Mouse (Mus musculus): ENCODE results near the gene Zfp146. TPM values are rescaled to one million over a fixed set of nuclear protein-coding genes. Genes with fewer than 3 reads are reported as not detected.
A peak's percentile ranks its signal among the peaks of the same experiment; 100 is the strongest.

Zfp146 gene
- polyA plus RNA-seq, 1 experiment from 2014 or later: 16.6 TPM

- peak; percentile 95 for DNase-seq (ENCODE audit: low spot score, missing footprints)
- WGBS: 0% methylated on average over 26 of the region's 26 CpGs
- H3K27me3 ChIP-seq (ENCODE audit: control insufficient read depth, insufficient read depth, low read length): no peaks in the 10 kb centered on the region
Observed at GRCm38 (mm10) chr7:30194101-30194831, 24.7 kb upstream of the Zfp146 start.

GRCm38 (mm10) chr7:30193581-30194100 is 24.1 kb upstream of the Zfp146 start:
- Histone ChIP-seq H3K4me3 (ENCODE audit: low read depth, low read length) (peak overlapping the region; percentile 64), H3K36me3 (ENCODE audit: control insufficient read depth, insufficient read depth, low read length) (no peaks in the 10 kb centered on the region; the same call in 1 of the 2 replicates), H3K9ac (ENCODE audit: low read length) (peak overlapping the region; percentile 69), H3K27ac (ENCODE audit: low read depth, low read length) (peak overlapping the region; percentile 25; the same call in 1 of the 2 replicates), H3K4me2 (peak overlapping the region; percentile 85), H3K9me3 (ENCODE audit: control insufficient read depth, low read length) (no peaks in the 10 kb centered on the region), H3K4me1 (ENCODE audit: control insufficient read depth, insufficient read depth, low read length) (peaks cover 14% of the 10 kb centered on the region), H3K27me3 (ENCODE audit: control insufficient read depth, insufficient read depth, low read length) (no peaks in the 10 kb centered on the region)
- WGBS: 1% methylated on average over 26 of the region's 26 CpGs
- ATAC-seq (ENCODE audit: low FRiP score): peak; percentile 59
- peak; percentile 93 for DNase-seq (ENCODE audit: low spot score, missing footprints)

More at GRCm38 (mm10) chr7:30194101-30194831, 24.7 kb upstream of the Zfp146 start:
- Histone ChIP-seq H3K36me3 (ENCODE audit: control insufficient read depth, insufficient read depth, low read length) (no peaks in the 10 kb centered on the region; the same call in 1 of the 2 replicates), H3K9me3 (ENCODE audit: control insufficient read depth, low read length) (no peaks in the 10 kb centered on the region), H3K4me3 (ENCODE audit: low read depth, low read length) (peak overlapping the region; percentile 64), H3K4me1 (ENCODE audit: control insufficient read depth, insufficient read depth, low read length) (peaks cover 14% of the 10 kb centered on the region), H3K27ac (ENCODE audit: low read depth, low read length) (peak overlapping the region; percentile 25), H3K9ac (ENCODE audit: low read length) (peak overlapping the region; percentile 69), H3K4me2 (peak overlapping the region; percentile 85)
- peak; percentile 35 for ATAC-seq (ENCODE audit: low FRiP score)

GRCm38 (mm10) chr7:30193013-30193412 is 23.5 kb upstream of the Zfp146 start:
- DNase-seq (ENCODE audit: low spot score, missing footprints): no peak
- Histone ChIP-seq H3K36me3 (ENCODE audit: control insufficient read depth, insufficient read depth, low read length) (peaks cover 3% of the 10 kb centered on the region; the same call in 1 of the 2 replicates), H3K4me3 (ENCODE audit: low read depth, low read length) (peak overlapping the region; percentile 64), H3K9ac (ENCODE audit: low read length) (peak overlapping the region; percentile 69; the same call in 1 of the 2 replicates), H3K4me2 (peak overlapping the region; percentile 85), H3K9me3 (ENCODE audit: control insufficient read depth, low read length) (no peaks in the 10 kb centered on the region), H3K27ac (ENCODE audit: low read depth, low read length) (no peak overlapping the region), H3K27me3 (ENCODE audit: control insufficient read depth, insufficient read depth, low read length) (no peaks in the 10 kb centered on the region), H3K4me1 (ENCODE audit: control insufficient read depth, insufficient read depth, low read length) (peaks cover 14% of the 10 kb centered on the region)
- ATAC-seq (ENCODE audit: low FRiP score): no peak
- WGBS: 20% methylated on average over 9 of the region's 9 CpGs

GRCm38 (mm10) chr7:30192088-30192487 is 22.5 kb upstream of the Zfp146 start:
- no peaks in the 10 kb centered on the region for H3K27me3 ChIP-seq (ENCODE audit: control insufficient read depth, insufficient read depth, low read length)
- peaks cover 9% of the 10 kb centered on the region; the same call in 1 of the 2 replicates for H3K36me3 ChIP-seq (ENCODE audit: control insufficient read depth, insufficient read depth, low read length)
- H3K4me3 ChIP-seq (ENCODE audit: low read depth, low read length): no peak overlapping the region
- DNase-seq (ENCODE audit: low spot score, missing footprints) (no peak), ATAC-seq (ENCODE audit: low FRiP score) (no peak)
- peaks cover 14% of the 10 kb centered on the region for H3K4me1 ChIP-seq (ENCODE audit: control insufficient read depth, insufficient read depth, low read length)
- WGBS: 90% methylated on average over 12 of the region's 12 CpGs
- no peak overlapping the region for H3K4me2 ChIP-seq
- no peaks in the 10 kb centered on the region for H3K9me3 ChIP-seq (ENCODE audit: control insufficient read depth, low read length)
- H3K27ac ChIP-seq (ENCODE audit: low read depth, low read length): no peak overlapping the region
- no peak overlapping the region for H3K9ac ChIP-seq (ENCODE audit: low read length)

- WGBS: 86% methylated on average over 4 of the region's 4 CpGs
Observed at GRCm38 (mm10) chr7:30189116-30189491, 19.6 kb upstream of the Zfp146 start.

GRCm38 (mm10) chr7:30188344-30189115 is 19.0 kb upstream of the Zfp146 start:
- no peak for DNase-seq (ENCODE audit: low spot score, missing footprints)
- H3K4me2 ChIP-seq: no peak overlapping the region
- H3K27ac ChIP-seq (ENCODE audit: low read depth, low read length): no peak overlapping the region
- no peaks in the 10 kb centered on the region for H3K27me3 ChIP-seq (ENCODE audit: control insufficient read depth, insufficient read depth, low read length)
- no peaks in the 10 kb centered on the region for H3K9me3 ChIP-seq (ENCODE audit: control insufficient read depth, low read length)
- 89% methylated on average over 12 of the region's 12 CpGs for WGBS
- ATAC-seq (ENCODE audit: low FRiP score): no peak
- H3K4me1 ChIP-seq (ENCODE audit: control insufficient read depth, insufficient read depth, low read length): peaks cover 15% of the 10 kb centered on the region
- H3K4me3 ChIP-seq (ENCODE audit: low read depth, low read length): no peak overlapping the region
- H3K9ac ChIP-seq (ENCODE audit: low read length): no peak overlapping the region
- H3K36me3 ChIP-seq (ENCODE audit: control insufficient read depth, insufficient read depth, low read length): peaks cover 14% of the 10 kb centered on the region

More at GRCm38 (mm10) chr7:30189116-30189491, 19.6 kb upstream of the Zfp146 start:
- Histone ChIP-seq H3K4me1 (ENCODE audit: control insufficient read depth, insufficient read depth, low read length) (peaks cover 13% of the 10 kb centered on the region), H3K36me3 (ENCODE audit: control insufficient read depth, insufficient read depth, low read length) (peaks cover 14% of the 10 kb centered on the region), H3K4me2 (no peak overlapping the region), H3K4me3 (ENCODE audit: low read depth, low read length) (no peak overlapping the region), H3K9me3 (ENCODE audit: control insufficient read depth, low read length) (no peaks in the 10 kb centered on the region), H3K27me3 (ENCODE audit: control insufficient read depth, insufficient read depth, low read length) (no peaks in the 10 kb centered on the region), H3K27ac (ENCODE audit: low read depth, low read length) (no peak overlapping the region), H3K9ac (ENCODE audit: low read length) (no peak overlapping the region)
- DNase-seq (ENCODE audit: low spot score, missing footprints): no peak
- no peak for ATAC-seq (ENCODE audit: low FRiP score)

GRCm38 (mm10) chr7:30184641-30185348 is 15.2 kb upstream of the Zfp146 start:
- WGBS: 73% methylated on average over 13 of the region's 13 CpGs

GRCm38 (mm10) chr7:30183879-30184289 is 14.3 kb upstream of the Zfp146 start, which contains the start of gene Cox7a1:
TSS of gene Cox7a1 (plus strand) at chr7:30184144.
- 1% methylated on average over 11 of the region's 11 CpGs for WGBS
- H3K36me3 ChIP-seq (ENCODE audit: control insufficient read depth, insufficient read depth, low read length): peaks cover 14% of the 10 kb centered on the region
- H3K4me1 ChIP-seq (ENCODE audit: control insufficient read depth, insufficient read depth, low read length): peaks cover 6% of the 10 kb centered on the region
- H3K9me3 ChIP-seq (ENCODE audit: control insufficient read depth, low read length): no peaks in the 10 kb centered on the region
- no peaks in the 10 kb centered on the region for H3K27me3 ChIP-seq (ENCODE audit: control insufficient read depth, insufficient read depth, low read length)
- peak within 1 kb of the TSS; percentile 18; the same call in 1 of the 2 replicates for H3K4me3 ChIP-seq (ENCODE audit: low read depth, low read length)
- H3K4me2 ChIP-seq: peak within 1 kb of the TSS; percentile 41
- no peak within 1 kb of the TSS for H3K27ac ChIP-seq (ENCODE audit: low read depth, low read length)
- DNase-seq (ENCODE audit: low spot score, missing footprints) (peak; percentile 95), ATAC-seq (ENCODE audit: low FRiP score) (peak; percentile 70)
- H3K9ac ChIP-seq (ENCODE audit: low read length): peak within 1 kb of the TSS; percentile 1; the same call in 1 of the 2 replicates

More at GRCm38 (mm10) chr7:30184641-30185348, 15.2 kb upstream of the Zfp146 start:
- H3K36me3 ChIP-seq (ENCODE audit: control insufficient read depth, insufficient read depth, low read length): peaks cover 14% of the 10 kb centered on the region
- H3K9me3 ChIP-seq (ENCODE audit: control insufficient read depth, low read length): no peaks in the 10 kb centered on the region
- H3K27ac ChIP-seq (ENCODE audit: low read depth, low read length): no peak overlapping the region
- H3K4me3 ChIP-seq (ENCODE audit: low read depth, low read length): no peak overlapping the region
- peaks cover 6% of the 10 kb centered on the region for H3K4me1 ChIP-seq (ENCODE audit: control insufficient read depth, insufficient read depth, low read length)
- H3K27me3 ChIP-seq (ENCODE audit: control insufficient read depth, insufficient read depth, low read length): no peaks in the 10 kb centered on the region
- ATAC-seq (ENCODE audit: low FRiP score) (no peak), DNase-seq (ENCODE audit: low spot score, missing footprints) (no peak)
- no peak overlapping the region for H3K9ac ChIP-seq (ENCODE audit: low read length)
- H3K4me2 ChIP-seq: no peak overlapping the region

All from midbrain, embryonic 11.5 days (tissue).